Comparison of ENCODE assay signal across 15 mouse cellular contexts in the genomic region with DNA sequence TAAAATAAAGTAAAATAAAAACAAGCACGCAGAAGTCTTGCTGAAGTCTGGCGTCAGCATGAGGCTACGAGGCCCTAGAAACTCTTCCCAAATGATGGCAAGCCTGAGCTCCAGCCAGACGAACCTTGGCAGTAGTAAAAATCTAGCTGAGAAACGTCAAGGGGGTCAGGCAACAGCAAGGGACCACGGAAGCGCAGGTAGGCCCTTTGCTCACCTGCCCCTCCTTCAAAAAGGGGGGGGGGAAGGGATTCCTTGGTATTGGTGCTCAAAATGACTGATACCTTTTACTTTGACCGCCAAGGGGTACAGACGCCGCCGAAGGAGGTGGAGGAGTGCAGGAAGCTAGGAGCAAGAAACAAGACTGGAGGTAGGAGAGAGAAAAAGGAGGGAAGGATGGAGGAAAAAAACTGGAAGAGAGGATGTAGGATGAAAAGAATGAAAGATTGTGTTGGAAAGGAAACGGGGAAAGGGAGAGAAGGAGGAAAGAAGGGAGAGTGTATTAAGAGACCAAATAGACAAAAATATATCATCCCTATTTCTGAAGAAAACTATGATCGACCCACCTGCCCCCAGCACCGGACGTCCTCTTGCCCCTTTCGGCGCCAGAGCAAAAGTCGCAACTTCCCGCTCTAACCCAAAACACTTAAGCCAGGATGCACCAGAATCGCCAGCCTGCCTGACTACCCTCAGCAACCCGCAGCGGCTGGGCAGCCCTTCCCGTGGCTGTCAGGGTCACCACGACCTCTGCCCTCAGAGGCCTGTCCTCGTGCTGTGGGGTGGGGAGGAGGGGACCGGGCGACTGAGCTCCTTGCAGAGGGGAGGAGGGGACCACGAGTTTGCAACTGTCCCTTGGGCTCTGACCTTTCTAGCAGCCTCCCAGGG. TPM values are rescaled to one million over a fixed set of nuclear protein-coding genes. Genes with fewer than 3 reads are reported as not detected.
DNase-seq lines count a peak whose midpoint lies in the region; ATAC-seq lines count a peak whose summit lies in the region.
"Had no signal": no experiment of that assay in that cellular context is flagged by ENCODE, and none has a peak within 500 bp of the region (broad histone marks: within the 10 kb centered on the region; RNA-seq: fewer than 3 reads in every experiment).

No protein-coding gene starts in this region.

- H3K27me3 ChIP-seq in limb, embryonic 11.5 days (ENCODE audit: control insufficient read depth, insufficient read depth, low read length): peaks cover 93% of the 10 kb centered on the region
- H3K27me3 ChIP-seq in limb, embryonic 10.5 days (ENCODE audit: low read depth, poor library complexity, severe bottlenecking): peaks cover 100% of the 10 kb centered on the region
- H3K27me3 ChIP-seq in liver, embryonic 12.5 days (replicated peaks): peaks cover 100% of the 10 kb centered on the region
- peaks cover 58% of the 10 kb centered on the region for H3K27me3 ChIP-seq in midbrain, embryonic 16.5 days (ENCODE audit: control insufficient read depth, insufficient read depth, low read depth, low read length)

- 2% methylated on average over 28 of the region's 28 CpGs for WGBS in limb, embryonic 11.5 days
- WGBS in limb, embryonic 10.5 days: under 1% methylated on average over 27 of the region's 28 CpGs
- 3% methylated on average over 27 of the region's 28 CpGs for WGBS in liver, embryonic 12.5 days (ENCODE audit: insufficient replicate concordance)
- WGBS in midbrain, embryonic 16.5 days: 1% methylated on average over 28 of the region's 28 CpGs

- H3K4me3 ChIP-seq in limb, embryonic 11.5 days (ENCODE audit: low read depth, low read length): no peak overlapping the region
- no peak overlapping the region for H3K4me3 ChIP-seq in limb, embryonic 10.5 days
- H3K4me3 ChIP-seq in liver, embryonic 12.5 days: no peak overlapping the region
- H3K4me3 ChIP-seq in midbrain, embryonic 16.5 days (ENCODE audit: low read depth, low read length): no peak overlapping the region
- H3K4me3 ChIP-seq: erythroblast, embryonic 14.5 days had no signal

- no peak overlapping the region for H3K9ac ChIP-seq in limb, embryonic 11.5 days (ENCODE audit: low read length)
- H3K9ac ChIP-seq in liver, embryonic 12.5 days: no peak overlapping the region
- no peak overlapping the region for H3K9ac ChIP-seq in midbrain, embryonic 16.5 days (ENCODE audit: low read depth, low read length)

- peaks cover 10% of the 10 kb centered on the region; the same call in 1 of the 2 replicates for H3K4me1 ChIP-seq in limb, embryonic 11.5 days (ENCODE audit: control insufficient read depth, insufficient read depth, low read length)
- H3K4me1 ChIP-seq in limb, embryonic 10.5 days: peaks cover 21% of the 10 kb centered on the region
- no peaks in the 10 kb centered on the region for H3K4me1 ChIP-seq in liver, embryonic 12.5 days
- peaks cover 9% of the 10 kb centered on the region for H3K4me1 ChIP-seq in midbrain, embryonic 16.5 days (ENCODE audit: control insufficient read depth, insufficient read depth, low read length)

- H3K4me2 ChIP-seq in limb, embryonic 11.5 days (ENCODE audit: low read depth, severe bottlenecking): no peak overlapping the region
- peak overlapping the region; percentile 29; the same call in 1 of the 2 replicates for H3K4me2 ChIP-seq in liver, embryonic 12.5 days
- peak overlapping the region; percentile 31; the same call in 1 of the 2 replicates for H3K4me2 ChIP-seq in midbrain, embryonic 16.5 days (ENCODE audit: low read length)

- H3K27ac ChIP-seq in limb, embryonic 11.5 days (replicated peaks; ENCODE audit: low read depth, low read length): no peak overlapping the region
- H3K27ac ChIP-seq in limb, embryonic 10.5 days: no peak overlapping the region
- H3K27ac ChIP-seq in liver, embryonic 12.5 days: no peak overlapping the region
- H3K27ac ChIP-seq in midbrain, embryonic 16.5 days (ENCODE audit: low read length): no peak overlapping the region

- ATAC-seq in limb, embryonic 11.5 days (ENCODE audit: insufficient number of reproducible peaks, low FRiP score, low TSS enrichment, low read depth): no peak
- ATAC-seq in liver, embryonic 12.5 days: no peak
- ATAC-seq in midbrain, embryonic 16.5 days: no peak
- no peak for ATAC-seq in erythroid progenitor cell, adult 5-6 weeks (replicated peaks; ENCODE audit: low FRiP score, poor library complexity, severe bottlenecking)

- no peaks in the 10 kb centered on the region for H3K36me3 ChIP-seq in limb, embryonic 11.5 days (ENCODE audit: control insufficient read depth, insufficient read depth, low read length)
- no peaks in the 10 kb centered on the region for H3K36me3 ChIP-seq in limb, embryonic 10.5 days
- no peaks in the 10 kb centered on the region for H3K36me3 ChIP-seq in liver, embryonic 12.5 days
- no peaks in the 10 kb centered on the region for H3K36me3 ChIP-seq in midbrain, embryonic 16.5 days (ENCODE audit: control insufficient read depth, insufficient read depth, low read length)

- peak; percentile 46 for DNase-seq in limb, embryonic 11.5 days (ENCODE audit: low spot score)
- DNase-seq in limb, embryonic 10.5 days (ENCODE audit: low spot score): no peak
- DNase-seq in embryo, embryonic 10.5 days (ENCODE audit: low spot score): peak; percentile 21
- DNase-seq in layer of hippocampus, adult 9-10 months (ENCODE audit: low spot score): no peak
- no peak for DNase-seq in kidney, adult 11 months
- DNase-seq: adrenal gland, postnatal 14 days; cerebellum, postnatal 36 days; heart, postnatal 4 days; lung, postnatal 10 days had no signal

- no peaks in the 10 kb centered on the region for H3K9me3 ChIP-seq in limb, embryonic 11.5 days (ENCODE audit: control insufficient read depth, low read length)
- H3K9me3 ChIP-seq in limb, embryonic 10.5 days (replicated peaks): no peaks in the 10 kb centered on the region
- H3K9me3 ChIP-seq in liver, embryonic 12.5 days (replicated peaks): no peaks in the 10 kb centered on the region
- no peaks in the 10 kb centered on the region; the same call in 1 of the 2 replicates for H3K9me3 ChIP-seq in midbrain, embryonic 16.5 days (replicated peaks; ENCODE audit: control insufficient read depth, low read length, poor library complexity, severe bottlenecking)

RNA-seq across cellular contexts. Expression of a gene that starts 8.3 kb away (rescaled TPM):
- 0.09 TPM in 1 of 2 replicates, not detected in the other for polyA plus RNA-seq in limb, embryonic 11.5 days (2014; fragmentation: Nextera tagmentation; extraction: Ambion mirVana)
- 0.08 TPM in 1 of 2 replicates, not detected in the other for polyA plus RNA-seq in limb, embryonic 10.5 days (2016; fragmentation: Nextera tagmentation; extraction: Ambion mirVana)
- polyA plus RNA-seq in liver, embryonic 12.5 days (2016; fragmentation: Nextera tagmentation; extraction: Ambion mirVana): 2.1 and 2.6 TPM in 2 replicates
- polyA plus RNA-seq in midbrain, embryonic 16.5 days (2015; fragmentation: Nextera tagmentation; extraction: Ambion mirVana): 5.8 and 6.1 TPM in 2 replicates
- not detected in 2 replicates for total RNA-seq in erythroid progenitor cell, adult 5-6 weeks (2015; ENCODE audit: low replicate concordance)
- total RNA-seq in erythroid progenitor cell, adult 5-6 weeks (2017; ENCODE audit: low replicate concordance): not detected in 2 replicates
- total RNA-seq: heart, adult 8-10 months; heart, postnatal 4 days; monocyte, adult 5-6 weeks had no signal
- polyA plus RNA-seq: erythroblast, embryonic 14.5 days had no signal

Comparison
In these comparisons a context has a peak if more than half of its experiments do, and no peak if none do; other contexts are left out.
1. DNase-seq: peak in limb, embryonic 11.5 days (single experiment) and embryo, embryonic 10.5 days (single experiment); none in limb, embryonic 10.5 days (single experiment), layer of hippocampus, adult 9-10 months (single experiment) and kidney, adult 11 months (single experiment).